Mouse (Mus musculus) hindbrain, embryonic 14.5 days (tissue): ENCODE measurements around the gene Opn4. TPM values are rescaled to one million over a fixed set of nuclear protein-coding genes. Genes with fewer than 3 reads are reported as not detected.

Source experiments
- ATAC-seq: fragments of 200-750 bp; cut with Nextera tagmentation; 2 replicates; pipeline ENCODE4 v1.8.0; 2017; ENCODE audit warnings: moderate number of reproducible peaks, mild to moderate bottlenecking, moderate TSS enrichment, moderate library complexity; ENCODE audit not compliant: low FRiP score
- DNase-seq: peaks from one replicate; pipeline ENCODE4 v3.0.0-alpha.2; 2015; ENCODE audit warnings: low spot score
- H3K27ac ChIP-seq: fragments of 300-500 bp; sonication (generic); 2 replicates; pipeline ENCODE4 v1.5.1; 2014; ENCODE audit warnings: mild to moderate bottlenecking, moderate library complexity
- H3K27me3 ChIP-seq: fragments of 300-500 bp; sonication (generic); 2 replicates; pipeline ENCODE4 v1.6.1; 2014; ENCODE audit warnings: mild to moderate bottlenecking, low read length, mixed read lengths; ENCODE audit not compliant: control insufficient read depth, insufficient read depth
- H3K36me3 ChIP-seq: fragments of 300-500 bp; sonication (generic); replicated peaks from 2 replicates; pipeline ENCODE4 v1.6.1; 2014; ENCODE audit not compliant: control insufficient read depth, insufficient read depth
- H3K4me1 ChIP-seq: fragments of 300-500 bp; sonication (generic); replicated peaks from 2 replicates; pipeline ENCODE4 v1.6.1; 2014; ENCODE audit warnings: antibody characterized with exemption, low read length, mixed read lengths; ENCODE audit not compliant: control insufficient read depth, insufficient read depth
- H3K4me2 ChIP-seq: fragments of 300-500 bp; sonication (generic); replicated peaks from 2 replicates; pipeline ENCODE4 v1.6.1; 2014; ENCODE audit warnings: mild to moderate bottlenecking, moderate library complexity
- H3K4me3 ChIP-seq: fragments of 300-500 bp; sonication (generic); replicated peaks from 2 replicates; pipeline ENCODE4 v1.5.1; 2014; ENCODE audit warnings: mild to moderate bottlenecking, low read length
- H3K9ac ChIP-seq: fragments of 300-500 bp; sonication (generic); 2 replicates; pipeline ENCODE4 v1.6.1; 2014
- H3K9me3 ChIP-seq: fragments of 300-500 bp; sonication (generic); 2 replicates; pipeline ENCODE4 v1.6.1; 2016; ENCODE audit warnings: low read length; ENCODE audit not compliant: control insufficient read depth
- WGBS: fragments of 180-500 bp; shearing (Covaris S2); extraction: QIAGEN DNeasy Blood & Tissue Kit; methylation state at CpG from one replicate; pipeline ENCODE4 v1.1.7; 2014; 5-methylcytosine and 5-hydroxymethylcytosine counted together
- polyA plus RNA-seq: library from polyadenylated mRNA; unstranded; fragments of >200 nt; fragmentation: Nextera tagmentation; extraction: Ambion mirVana; gene quantifications from 2 replicates; pipeline ENCODE4 v1.2.1, GENCODE M21; 2014

The Opn4 gene
- polyA plus RNA-seq, 1 experiment from 2014 or later, result not detected

- H3K36me3 ChIP-seq, result no peaks in the 10 kb centered on the region
- no peaks in the 10 kb centered on the region for H3K4me1 ChIP-seq
- DNase-seq (no peak), ATAC-seq (no peak)
- no peak overlapping the region for H3K9ac ChIP-seq
- no peak overlapping the region for H3K27ac ChIP-seq
- no peaks in the 10 kb centered on the region for H3K27me3 ChIP-seq
- WGBS, result 70% methylated on average over 3 of the region's 3 CpGs
- no peaks in the 10 kb centered on the region for H3K9me3 ChIP-seq
- H3K4me2 ChIP-seq, result no peak overlapping the region
- no peak overlapping the region for H3K4me3 ChIP-seq
Measured at GRCm38 (mm10) chr14:34554047-34554446, 45.9 kb downstream of the Opn4 start.

GRCm38 (mm10) chr14:34553470-34553869, 46.5 kb downstream of the Opn4 start:
- no peaks in the 10 kb centered on the region for H3K9me3 ChIP-seq
- H3K9ac ChIP-seq, result no peak overlapping the region
- 94% methylated on average over 6 of the region's 6 CpGs for whole genome bisulfite sequencing
- DNase-seq, result no peak
- no peak overlapping the region for H3K4me3 ChIP-seq
- no peak overlapping the region for H3K27ac ChIP-seq
- ATAC-seq, result no peak
- H3K36me3 ChIP-seq, result no peaks in the 10 kb centered on the region
- H3K4me1 ChIP-seq, result no peaks in the 10 kb centered on the region
- no peaks in the 10 kb centered on the region for H3K27me3 ChIP-seq
- H3K4me2 ChIP-seq, result no peak overlapping the region

GRCm38 (mm10) chr14:34552226-34552625, 47.7 kb downstream of the Opn4 start:
- WGBS, result 91% methylated on average over 5 of the region's 5 CpGs
- ATAC-seq (no peak), DNase-seq (no peak)

GRCm38 (mm10) chr14:34549004-34549671, 50.8 kb downstream of the Opn4 start:
- Histone ChIP-seq H3K36me3 (no peaks in the 10 kb centered on the region), H3K9ac (peak overlapping the region; percentile 82), H3K27me3 (no peaks in the 10 kb centered on the region), H3K9me3 (no peaks in the 10 kb centered on the region), H3K4me2 (peak overlapping the region; percentile 73), H3K4me3 (peak overlapping the region; percentile 73), H3K4me1 (no peaks in the 10 kb centered on the region), H3K27ac (peak overlapping the region; percentile 84)
- peak; percentile 94 for DNase-seq
- whole genome bisulfite sequencing, result under 1% methylated on average over 55 of the region's 55 CpGs
- ATAC-seq, result peak; percentile 94

More at GRCm38 (mm10) chr14:34552226-34552625, 47.7 kb downstream of the Opn4 start:
- no peaks in the 10 kb centered on the region for H3K27me3 ChIP-seq
- H3K4me1 ChIP-seq, result no peaks in the 10 kb centered on the region
- H3K27ac ChIP-seq, result no peak overlapping the region
- no peaks in the 10 kb centered on the region for H3K9me3 ChIP-seq
- H3K4me3 ChIP-seq, result no peak overlapping the region
- H3K9ac ChIP-seq, result no peak overlapping the region
- no peaks in the 10 kb centered on the region for H3K36me3 ChIP-seq
- no peak overlapping the region for H3K4me2 ChIP-seq

GRCm38 (mm10) chr14:34548391-34549001, 51.4 kb downstream of the Opn4 start:
- H3K9ac ChIP-seq, result peak overlapping the region; percentile 82
- peak overlapping the region; percentile 84 for H3K27ac ChIP-seq
- DNase-seq, result peak; percentile 64
- peak overlapping the region; percentile 73 for H3K4me3 ChIP-seq
- ATAC-seq, result peak; percentile 59
- H3K27me3 ChIP-seq, result no peaks in the 10 kb centered on the region
- WGBS, result 1% methylated on average over 27 of the region's 27 CpGs
- H3K4me1 ChIP-seq, result no peaks in the 10 kb centered on the region
- H3K9me3 ChIP-seq, result no peaks in the 10 kb centered on the region
- peak overlapping the region; percentile 73 for H3K4me2 ChIP-seq
- no peaks in the 10 kb centered on the region for H3K36me3 ChIP-seq

- DNase-seq (no peak), ATAC-seq (no peak)
- H3K4me2 ChIP-seq, result no peak overlapping the region
- H3K9ac ChIP-seq, result no peak overlapping the region
- no peaks in the 10 kb centered on the region for H3K4me1 ChIP-seq
- no peak overlapping the region for H3K4me3 ChIP-seq
- no peak overlapping the region for H3K27ac ChIP-seq
- 81% methylated on average over 2 of the region's 2 CpGs for WGBS
- no peaks in the 10 kb centered on the region for H3K9me3 ChIP-seq
- no peaks in the 10 kb centered on the region for H3K36me3 ChIP-seq
- H3K27me3 ChIP-seq, result no peaks in the 10 kb centered on the region
Measured at GRCm38 (mm10) chr14:34544545-34544944, 55.4 kb downstream of the Opn4 start.

GRCm38 (mm10) chr14:34544001-34544400, 55.9 kb downstream of the Opn4 start:
- Histone ChIP-seq H3K4me2 (no peak overlapping the region), H3K9me3 (no peaks in the 10 kb centered on the region), H3K36me3 (no peaks in the 10 kb centered on the region), H3K27me3 (no peaks in the 10 kb centered on the region), H3K4me3 (no peak overlapping the region), H3K4me1 (no peaks in the 10 kb centered on the region), H3K9ac (no peak overlapping the region), H3K27ac (no peak overlapping the region)
- 89% methylated on average over 6 of the region's 6 CpGs for WGBS
- DNase-seq (no peak), ATAC-seq (no peak)

- Histone ChIP-seq H3K36me3 (no peaks in the 10 kb centered on the region), H3K27me3 (no peaks in the 10 kb centered on the region), H3K27ac (no peak overlapping the region), H3K9me3 (no peaks in the 10 kb centered on the region), H3K4me3 (no peak overlapping the region), H3K9ac (no peak overlapping the region), H3K4me1 (no peaks in the 10 kb centered on the region), H3K4me2 (no peak overlapping the region)
- no peak for ATAC-seq
- WGBS, result 82% methylated on average over 6 of the region's 6 CpGs
- no peak for DNase-seq
Measured at GRCm38 (mm10) chr14:34543596-34543995, 56.3 kb downstream of the Opn4 start.

GRCm38 (mm10) chr14:34541896-34542295, 58.0 kb downstream of the Opn4 start:
- Histone ChIP-seq H3K27me3 (no peaks in the 10 kb centered on the region), H3K36me3 (no peaks in the 10 kb centered on the region), H3K9ac (no peak overlapping the region), H3K4me2 (no peak overlapping the region), H3K4me3 (no peak overlapping the region), H3K9me3 (no peaks in the 10 kb centered on the region), H3K27ac (no peak overlapping the region), H3K4me1 (no peaks in the 10 kb centered on the region)
- ATAC-seq (no peak; the same call in 1 of the 2 replicates), DNase-seq (no peak)
- 88% methylated on average over 5 of the region's 5 CpGs for WGBS
